Mouse (Mus musculus) C2C12 (cell line): ENCODE results near the gene Mapk11.

Source experiments
- CTCF ChIP-seq: IDR thresholded peaks from one replicate; pipeline ENCODE4 v1.5.1; 2011; ENCODE audit not compliant: control insufficient read depth, insufficient read depth, insufficient read length
- MYOD1 ChIP-seq: IDR thresholded peaks from one replicate; pipeline ENCODE4 v1.6.1; 2011; ENCODE audit warnings: low read depth; ENCODE audit not compliant: control insufficient read depth, insufficient read length
- MYOG ChIP-seq: IDR thresholded peaks from one replicate; pipeline ENCODE4 v1.6.1; 2011; ENCODE audit not compliant: control insufficient read depth, insufficient read length; ENCODE audit errors: extremely low read depth

DNA sequence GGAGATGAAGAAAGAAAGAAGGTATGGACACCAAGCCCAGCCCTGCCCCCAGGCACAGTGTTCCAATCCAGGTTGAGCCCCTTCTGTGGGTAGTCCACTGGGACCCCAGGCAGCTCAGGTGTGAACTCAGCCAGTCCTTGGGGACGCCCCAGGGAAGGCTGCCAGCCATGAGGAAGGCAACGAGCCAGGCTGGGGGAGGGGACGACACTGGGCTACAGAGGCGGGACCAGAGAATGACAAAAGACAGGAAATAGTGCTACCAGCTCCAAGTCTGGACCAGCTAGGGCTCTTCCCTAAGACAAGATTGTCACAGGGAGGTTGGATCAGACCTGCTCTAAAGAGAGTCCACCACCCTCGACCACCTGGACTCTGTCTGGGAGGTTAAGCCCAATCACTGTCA lies 27.7 kb upstream of the Mapk11 start:
- TF ChIP-seq CTCF (no peak), MYOD1 (no peak), MYOG (no peak)
